Mouse (Mus musculus): Measurements from ENCODE around the gene 1700034I23Rik.
"Not testable (repeated sequence)": the region's sequence is repeated elsewhere in the genome, so short reads cannot be mapped to it uniquely, and the experiment has no call there.

Gene 1700034I23Rik

GRCm38 (mm10) chr3:40902443-40902842, at the start of gene 1700034I23Rik:
Gene 1700034I23Rik (minus strand): TSS chr3:40902543.
- not testable (repeated sequence) for TF ChIP-seq GATA4 (IDR thresholded peaks at IDR 0.05; ENCODE audit: insufficient replicate concordance, low read length)

GRCm38 (mm10) chr3:40951365-40951764, 49.0 kb upstream of the 1700034I23Rik start:
- TF ChIP-seq GATA4 (IDR thresholded peaks at IDR 0.05; ENCODE audit: insufficient replicate concordance, low read length): no peak

- no peak for TF ChIP-seq GATA4 (IDR thresholded peaks at IDR 0.05; ENCODE audit: insufficient replicate concordance, low read length)
Observed at GRCm38 (mm10) chr3:40950601-40951201, 48.4 kb upstream of the 1700034I23Rik start.

GRCm38 (mm10) chr3:40949903-40950600, 47.7 kb upstream of the 1700034I23Rik start:
- no peak for TF ChIP-seq GATA4 (IDR thresholded peaks at IDR 0.05; ENCODE audit: insufficient replicate concordance, low read length)

- no peak for TF ChIP-seq GATA4 (IDR thresholded peaks at IDR 0.05; ENCODE audit: insufficient replicate concordance, low read length)
Observed at GRCm38 (mm10) chr3:40949170-40949902, 47.0 kb upstream of the 1700034I23Rik start, which contains the start of gene Larp1b. Gene Larp1b (plus strand): TSS chr3:40949828.

- peak; percentile 69 for TF ChIP-seq GATA4 (IDR thresholded peaks at IDR 0.05; ENCODE audit: insufficient replicate concordance, low read length)
Observed at GRCm38 (mm10) chr3:40939019-40939418, 36.7 kb upstream of the 1700034I23Rik start.

GRCm38 (mm10) chr3:40938592-40938991, 36.2 kb upstream of the 1700034I23Rik start:
- TF ChIP-seq GATA4 (IDR thresholded peaks at IDR 0.05; ENCODE audit: insufficient replicate concordance, low read length): peak; percentile 82

GRCm38 (mm10) chr3:40938189-40938588, 35.8 kb upstream of the 1700034I23Rik start:
- TF ChIP-seq GATA4 (IDR thresholded peaks at IDR 0.05; ENCODE audit: insufficient replicate concordance, low read length): no peak

Data from liver, adult (tissue).